Mouse (Mus musculus): ENCODE measurements around the gene Pcnx3. TPM values are rescaled to one million over a fixed set of nuclear protein-coding genes. Genes with fewer than 3 reads are reported as not detected.
A peak's percentile ranks its signal among the peaks of the same experiment; 100 is the strongest.

The Pcnx3 gene
- polyA plus RNA-seq, 1 experiment, result 120 TPM

GRCm38 (mm10) chr19:5665465-5665864, 23.2 kb downstream of the Pcnx3 start:
- no peak for TF ChIP-seq POLR2A (IDR thresholded peaks at IDR 0.05; ENCODE audit: borderline replicate concordance, extremely low read depth, insufficient read depth, insufficient read length, poor library complexity, severe bottlenecking)
- no peak for TF ChIP-seq CTCF (IDR thresholded peaks at IDR 0.05; ENCODE audit: borderline replicate concordance, extremely low read depth, insufficient read depth, insufficient read length)
- no peak for DNase-seq (ENCODE audit: low read depth)

- TF ChIP-seq POLR2A (IDR thresholded peaks at IDR 0.05; ENCODE audit: borderline replicate concordance, extremely low read depth, insufficient read depth, insufficient read length, poor library complexity, severe bottlenecking) (no peak), CTCF (IDR thresholded peaks at IDR 0.05; ENCODE audit: borderline replicate concordance, extremely low read depth, insufficient read depth, insufficient read length) (no peak)
- no peak for DNase-seq (ENCODE audit: low read depth)
Observed at GRCm38 (mm10) chr19:5664669-5665257, 23.9 kb downstream of the Pcnx3 start.

- peak; percentile 87 for DNase-seq (ENCODE audit: low read depth)
Observed at GRCm38 (mm10) chr19:5662981-5663913, 25.5 kb downstream of the Pcnx3 start, which contains the start of gene Sipa1. Gene Sipa1 (minus strand): TSS chr19:5663707.

GRCm38 (mm10) chr19:5662310-5662709, 26.4 kb downstream of the Pcnx3 start:
- TF ChIP-seq CTCF (IDR thresholded peaks at IDR 0.05; ENCODE audit: borderline replicate concordance, extremely low read depth, insufficient read depth, insufficient read length) (no peak), POLR2A (IDR thresholded peaks at IDR 0.05; ENCODE audit: borderline replicate concordance, extremely low read depth, insufficient read depth, insufficient read length, poor library complexity, severe bottlenecking) (no peak)
- DNase-seq (ENCODE audit: low read depth), result no peak

More at GRCm38 (mm10) chr19:5662981-5663913, 25.5 kb downstream of the Pcnx3 start, which contains the start of gene Sipa1:
- no peak for TF ChIP-seq CTCF (IDR thresholded peaks at IDR 0.05; ENCODE audit: borderline replicate concordance, extremely low read depth, insufficient read depth, insufficient read length)
- TF ChIP-seq POLR2A (IDR thresholded peaks at IDR 0.05; ENCODE audit: borderline replicate concordance, extremely low read depth, insufficient read depth, insufficient read length, poor library complexity, severe bottlenecking), result no peak

- no peak for TF ChIP-seq POLR2A (IDR thresholded peaks at IDR 0.05; ENCODE audit: borderline replicate concordance, extremely low read depth, insufficient read depth, insufficient read length, poor library complexity, severe bottlenecking)
- TF ChIP-seq CTCF (IDR thresholded peaks at IDR 0.05; ENCODE audit: borderline replicate concordance, extremely low read depth, insufficient read depth, insufficient read length), result no peak
Observed at GRCm38 (mm10) chr19:5660942-5661751, 27.6 kb downstream of the Pcnx3 start.

GRCm38 (mm10) chr19:5654720-5655298, 33.9 kb downstream of the Pcnx3 start:
- TF ChIP-seq CTCF (IDR thresholded peaks at IDR 0.05; ENCODE audit: borderline replicate concordance, extremely low read depth, insufficient read depth, insufficient read length), result no peak
- TF ChIP-seq POLR2A (IDR thresholded peaks at IDR 0.05; ENCODE audit: borderline replicate concordance, extremely low read depth, insufficient read depth, insufficient read length, poor library complexity, severe bottlenecking), result no peak
- no peak for DNase-seq (ENCODE audit: low read depth)

More at GRCm38 (mm10) chr19:5660942-5661751, 27.6 kb downstream of the Pcnx3 start:
- no peak for DNase-seq (ENCODE audit: low read depth)

- TF ChIP-seq POLR2A (IDR thresholded peaks at IDR 0.05; ENCODE audit: borderline replicate concordance, extremely low read depth, insufficient read depth, insufficient read length, poor library complexity, severe bottlenecking) (no peak), CTCF (IDR thresholded peaks at IDR 0.05; ENCODE audit: borderline replicate concordance, extremely low read depth, insufficient read depth, insufficient read length) (no peak)
- peak; percentile 49 for DNase-seq (ENCODE audit: low read depth)
Observed at GRCm38 (mm10) chr19:5653969-5654719, 34.6 kb downstream of the Pcnx3 start.

- no peak for TF ChIP-seq POLR2A (IDR thresholded peaks at IDR 0.05; ENCODE audit: borderline replicate concordance, extremely low read depth, insufficient read depth, insufficient read length, poor library complexity, severe bottlenecking)
- no peak for TF ChIP-seq CTCF (IDR thresholded peaks at IDR 0.05; ENCODE audit: borderline replicate concordance, extremely low read depth, insufficient read depth, insufficient read length)
- no peak for DNase-seq (ENCODE audit: low read depth)
Observed at GRCm38 (mm10) chr19:5652570-5652969, 36.1 kb downstream of the Pcnx3 start.

GRCm38 (mm10) chr19:5651502-5652274, 37.0 kb downstream of the Pcnx3 start:
- TF ChIP-seq POLR2A (IDR thresholded peaks at IDR 0.05; ENCODE audit: borderline replicate concordance, extremely low read depth, insufficient read depth, insufficient read length, poor library complexity, severe bottlenecking) (no peak), CTCF (IDR thresholded peaks at IDR 0.05; ENCODE audit: borderline replicate concordance, extremely low read depth, insufficient read depth, insufficient read length) (no peak)
- DNase-seq (ENCODE audit: low read depth), result no peak
